Mouse (Mus musculus): ENCODE data around the gene H2-Ob.
"Not testable (repeated sequence)": the region's sequence is repeated elsewhere in the genome, so short reads cannot be mapped to it uniquely, and the experiment has no call there.

Gene H2-Ob

DNA sequence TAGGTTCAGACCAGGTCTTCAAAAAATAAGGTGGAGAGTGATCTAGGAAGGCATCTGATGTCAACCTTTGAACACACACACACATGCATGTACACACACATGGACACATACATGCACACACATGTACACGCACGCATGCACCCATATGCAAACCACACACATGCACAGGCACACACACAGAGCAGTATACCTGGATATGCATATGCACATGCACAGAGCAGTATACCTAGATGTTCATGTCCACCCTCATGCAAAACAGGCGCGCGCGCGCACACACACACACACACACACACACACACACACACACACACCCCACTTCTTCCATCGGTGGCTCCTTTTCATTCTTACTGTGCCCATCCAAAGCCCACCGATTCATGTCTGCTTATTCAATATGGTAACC is 30.8 kb upstream of the H2-Ob start:
- DNase-seq = no peak

- DNase-seq = no peak
Observed at GRCm38 (mm10) chr17:34208421-34208820, 30.3 kb upstream of the H2-Ob start.

- DNase-seq = no peak
Observed at GRCm38 (mm10) chr17:34209680-34210079, 29.0 kb upstream of the H2-Ob start.

DNA sequence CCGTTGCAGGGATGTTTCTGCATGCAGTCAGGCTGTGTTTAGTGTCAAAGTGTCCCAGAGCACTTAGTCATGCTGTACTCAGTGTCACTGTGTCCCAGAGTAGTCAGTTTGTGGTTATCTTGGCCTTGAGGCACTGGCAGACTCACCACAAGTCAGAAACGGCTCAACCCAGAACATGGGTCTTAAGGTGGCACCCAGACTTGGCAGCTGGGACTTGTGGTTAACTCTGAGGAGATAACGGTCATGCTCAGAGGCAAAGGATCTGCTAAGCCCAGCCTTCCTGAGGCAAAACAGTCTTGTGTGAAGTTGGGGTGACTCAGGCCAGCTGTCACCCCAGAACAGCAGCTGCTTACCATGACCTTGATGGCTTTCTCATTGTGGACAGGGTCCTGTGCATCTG is 28.1 kb upstream of the H2-Ob start:
- no peak for DNase-seq

DNA sequence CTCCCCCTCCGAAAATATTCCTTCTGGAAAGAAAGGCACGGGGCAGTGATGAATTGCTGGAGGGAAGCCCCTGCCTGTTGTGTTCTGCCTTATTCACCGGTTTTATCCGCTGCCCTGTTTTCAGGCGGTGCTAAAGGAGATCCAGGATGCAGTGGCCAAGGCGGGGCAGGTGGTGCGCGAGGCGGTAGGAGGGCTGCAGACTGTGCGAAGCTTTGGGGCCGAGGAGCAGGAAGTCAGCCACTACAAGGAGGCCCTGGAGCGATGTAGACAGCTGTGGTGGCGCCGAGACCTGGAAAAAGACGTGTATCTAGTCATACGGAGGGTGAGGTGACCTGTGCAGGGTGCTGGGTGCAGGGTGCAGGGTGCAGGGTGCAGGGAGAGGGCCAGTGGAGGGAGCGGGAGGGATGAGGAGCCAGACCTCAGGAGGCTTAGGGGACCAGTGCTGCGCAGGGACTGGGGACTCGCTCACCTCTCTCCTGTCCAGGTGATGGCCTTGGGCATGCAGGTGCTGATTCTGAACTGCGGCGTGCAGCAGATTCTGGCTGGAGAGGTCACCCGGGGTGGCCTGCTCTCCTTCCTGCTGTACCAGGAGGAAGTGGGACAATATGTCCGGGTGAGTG is 26.8 kb upstream of the H2-Ob start:
- no peak for DNase-seq

GRCm38 (mm10) chr17:34213936-34214335 is 24.8 kb upstream of the H2-Ob start:
- DNase-seq = no peak

DNA sequence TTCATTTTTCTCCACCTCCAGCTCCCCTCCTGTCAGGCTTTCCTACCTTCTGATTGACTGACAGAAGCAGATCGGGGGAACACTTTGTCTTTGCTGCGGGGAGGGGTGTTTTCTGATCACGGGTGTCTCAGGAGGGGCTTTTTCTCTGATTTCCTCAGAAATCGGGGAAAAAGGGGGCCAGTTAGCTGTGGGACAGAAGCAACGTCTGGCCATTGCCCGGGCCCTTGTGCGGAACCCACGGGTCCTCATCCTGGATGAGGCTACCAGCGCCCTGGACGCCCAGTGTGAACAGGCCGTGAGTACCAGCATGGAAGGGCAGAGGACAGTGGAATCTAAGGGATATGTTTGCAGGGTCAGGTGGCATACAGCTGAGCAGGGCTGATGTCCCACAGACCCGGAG is 23.5 kb upstream of the H2-Ob start:
- DNase-seq = no peak

DNA sequence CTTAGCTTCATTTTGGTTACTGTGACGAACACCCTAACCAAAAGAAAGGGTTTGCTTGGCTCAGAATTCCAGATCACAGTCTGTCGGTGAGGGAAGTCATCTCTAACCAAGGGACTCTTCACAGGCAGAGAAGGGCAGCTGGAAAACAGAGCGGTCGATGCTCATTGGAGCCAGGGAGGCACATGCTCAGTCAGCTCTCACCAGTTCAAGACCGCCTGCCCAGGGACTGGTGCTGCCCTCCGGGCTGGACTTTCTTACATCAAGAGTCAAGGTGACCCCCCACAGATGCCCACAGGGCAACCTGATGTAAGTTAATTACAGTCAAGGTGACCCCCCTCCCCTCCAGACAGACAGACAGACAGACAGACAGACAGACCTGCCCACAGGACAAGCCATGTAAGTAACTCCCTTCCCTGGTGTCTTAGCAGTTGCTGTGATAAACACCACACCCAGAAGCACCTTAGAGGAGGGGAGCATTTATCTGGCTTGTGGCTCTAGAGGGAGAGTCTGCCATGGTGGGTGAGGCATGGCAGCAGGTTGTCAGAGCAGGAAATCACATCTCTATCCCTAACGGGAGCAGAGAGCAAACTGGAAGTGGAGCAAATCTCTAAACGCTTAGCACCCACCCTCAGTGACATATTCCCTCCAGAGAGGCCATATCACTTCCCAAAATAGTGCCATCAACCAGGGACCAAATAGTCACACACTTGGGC is 21.3 kb upstream of the H2-Ob start:
- no peak for DNase-seq

DNA sequence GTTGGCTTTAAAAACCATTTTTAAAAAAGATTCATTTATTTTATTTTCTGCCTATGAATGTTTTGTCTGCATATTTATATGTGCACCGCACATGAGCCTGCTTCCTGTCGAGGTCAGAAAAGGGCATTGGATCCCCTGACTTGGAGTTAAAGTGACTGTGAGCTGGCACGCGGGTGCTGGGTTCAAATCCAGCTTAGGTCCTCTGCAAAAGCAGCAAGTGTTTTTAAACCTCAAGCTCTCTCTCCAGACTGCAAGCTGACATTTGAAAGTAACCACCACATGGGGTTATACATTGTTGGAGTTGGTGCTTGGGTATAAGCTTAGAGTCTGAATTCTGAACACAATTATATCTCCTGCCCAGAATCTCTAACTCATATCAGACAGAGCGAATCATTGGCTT is 20.7 kb upstream of the H2-Ob start:
- no peak for DNase-seq

DNA sequence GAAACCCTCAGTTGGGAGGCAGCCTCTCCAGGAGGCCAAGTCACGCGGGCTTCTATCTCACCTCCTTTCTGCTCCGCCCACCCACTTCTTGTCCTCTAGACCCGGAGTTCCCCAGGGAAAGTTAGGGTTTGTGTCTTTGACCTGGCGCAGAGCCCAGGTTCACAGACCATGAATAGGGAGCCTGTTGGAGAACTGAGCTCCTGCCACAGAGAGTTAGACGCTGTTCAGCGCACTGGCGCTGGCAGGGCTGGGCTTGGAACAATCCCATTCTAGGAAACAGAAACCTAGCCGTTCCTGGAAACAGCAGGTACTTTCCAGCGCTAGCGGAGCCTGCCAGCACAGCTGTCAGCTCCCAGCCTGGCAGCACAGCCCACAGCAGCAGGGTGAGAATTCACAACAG is 20.0 kb upstream of the H2-Ob start:
- DNase-seq = peak; percentile 64

GRCm38 (mm10) chr17:34219096-34219495 is 19.6 kb upstream of the H2-Ob start:
- DNase-seq = peak; percentile 74

- not testable (repeated sequence) for DNase-seq
Observed at GRCm38 (mm10) chr17:34219801-34220200, 18.9 kb upstream of the H2-Ob start.

- DNase-seq = not testable (repeated sequence)
Observed at GRCm38 (mm10) chr17:34220401-34220800, 18.3 kb upstream of the H2-Ob start.

GRCm38 (mm10) chr17:34224816-34225215 is 13.9 kb upstream of the H2-Ob start:
- DNase-seq = no peak

DNA sequence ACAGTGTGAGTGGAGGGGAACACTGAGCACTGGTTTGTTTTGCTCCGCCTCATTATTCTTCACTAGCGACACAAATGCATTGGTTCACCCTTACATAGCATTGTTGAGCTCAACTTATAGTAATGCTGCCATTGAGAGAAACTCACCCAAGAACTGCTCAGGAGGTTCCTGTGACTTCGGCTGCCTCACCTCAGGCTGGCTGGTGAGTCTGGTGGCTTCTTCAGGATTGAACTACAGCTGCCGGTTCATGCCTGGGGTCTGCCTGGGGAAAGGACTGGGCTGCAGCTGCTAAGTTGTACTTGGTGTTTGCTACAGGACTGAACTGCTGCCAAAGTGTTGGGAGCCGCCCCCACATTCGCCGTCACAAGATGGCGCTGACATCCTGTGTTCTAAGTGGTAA is 13.3 kb upstream of the H2-Ob start:
- no peak for DNase-seq

DNA sequence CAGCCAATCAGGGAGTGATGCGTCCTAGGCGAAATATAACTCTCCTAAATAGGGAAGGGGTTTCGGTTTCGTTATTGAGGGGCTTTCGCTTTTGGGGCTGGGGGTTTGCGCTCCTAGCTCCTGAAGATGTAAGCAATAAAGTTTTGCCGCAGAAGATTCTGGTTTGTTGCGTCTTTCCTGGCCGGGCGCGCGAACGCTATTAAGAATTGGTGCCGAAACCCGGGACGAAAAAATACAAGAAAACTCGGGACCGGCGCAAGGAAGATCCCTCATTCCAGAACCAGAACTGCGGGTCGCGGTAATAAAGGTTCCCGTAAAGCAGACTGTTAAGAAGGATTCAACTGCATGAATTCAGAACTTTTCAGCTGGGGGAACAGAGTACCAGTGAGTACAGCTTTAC is 12.8 kb upstream of the H2-Ob start:
- not testable (repeated sequence) for DNase-seq

DNA sequence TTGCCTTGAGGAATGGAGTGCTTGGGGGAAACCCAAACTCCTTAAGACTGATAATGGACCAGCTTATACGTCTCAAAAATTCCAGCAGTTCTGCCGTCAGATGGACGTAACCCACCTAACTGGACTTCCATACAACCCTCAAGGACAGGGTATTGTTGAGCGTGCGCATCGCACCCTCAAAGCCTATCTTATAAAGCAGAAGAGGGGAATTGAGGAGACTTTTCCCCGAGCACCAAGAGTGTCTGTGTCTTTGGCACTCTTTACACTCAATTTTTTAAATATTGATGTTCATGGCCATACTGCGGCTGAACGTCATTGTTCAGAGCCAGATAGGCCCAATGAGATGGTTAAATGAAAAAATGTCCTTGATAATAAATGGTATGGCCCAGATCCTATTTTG is 7.7 kb upstream of the H2-Ob start:
- DNase-seq = not testable (repeated sequence)

GRCm38 (mm10) chr17:34232021-34232420 is 6.7 kb upstream of the H2-Ob start:
- DNase-seq = not testable (repeated sequence)

DNA sequence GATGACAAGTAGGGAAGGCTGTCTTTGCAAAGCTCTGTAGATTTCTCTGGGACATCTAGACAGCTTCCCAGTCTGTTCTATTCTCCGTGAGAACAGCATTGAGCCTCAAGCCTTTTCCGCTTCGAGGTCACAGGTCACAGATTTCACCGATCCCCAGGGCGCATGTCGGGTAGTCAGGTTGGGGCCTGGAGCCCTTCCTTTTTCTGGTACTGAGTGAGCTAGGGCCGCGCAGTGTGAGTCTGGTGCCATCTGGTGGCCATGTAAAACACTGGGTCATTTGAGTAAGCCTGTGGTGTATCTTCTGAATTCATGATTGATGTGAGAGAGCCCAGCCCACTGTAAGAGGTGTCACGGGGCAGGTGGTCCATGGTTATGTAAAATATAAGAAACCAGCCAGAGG is 3.8 kb upstream of the H2-Ob start:
- DNase-seq = peak; percentile 86

- DNase-seq = peak; percentile 79
Observed at GRCm38 (mm10) chr17:34236691-34237090, 2.0 kb upstream of the H2-Ob start.

GRCm38 (mm10) chr17:34237741-34238140 is 962 bp upstream of the H2-Ob start:
- no peak for DNase-seq

GRCm38 (mm10) chr17:34239601-34240041 is 918 bp downstream of the H2-Ob start:
- DNase-seq = peak; percentile 40

- no peak for DNase-seq
Observed at GRCm38 (mm10) chr17:34240366-34240765, 1.7 kb downstream of the H2-Ob start.

DNA sequence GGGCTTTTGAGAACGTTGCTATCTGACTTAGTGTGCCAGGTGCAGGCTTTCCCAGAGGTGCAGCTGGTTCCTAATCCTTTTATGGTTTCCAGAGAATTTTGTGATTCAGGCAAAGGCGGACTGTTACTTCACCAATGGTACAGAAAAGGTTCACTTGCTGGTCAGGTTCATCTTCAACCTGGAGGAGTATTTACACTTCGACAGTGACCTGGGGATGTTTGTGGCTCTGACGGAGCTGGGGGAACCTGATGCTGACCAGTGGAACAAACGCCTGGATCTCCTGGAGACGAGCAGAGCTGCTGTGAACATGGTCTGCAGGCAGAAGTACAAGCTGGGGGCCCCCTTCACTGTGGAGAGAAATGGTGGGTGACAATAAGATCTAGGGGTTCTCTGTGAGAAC is 2.2 kb downstream of the H2-Ob start:
- DNase-seq = no peak

- no peak for DNase-seq
Observed at GRCm38 (mm10) chr17:34244656-34245055, 6.0 kb downstream of the H2-Ob start.
